Mouse (Mus musculus): ENCODE data around the gene Gch1.

The Gch1 gene

GRCm38 (mm10) chr14:47206601-47207000 lies 17.4 kb upstream of the Gch1 start:
- in situ Hi-C loops (cut with MseI, MboI), result no loop called here

GRCm38 (mm10) chr14:47205270-47205972 lies 16.2 kb upstream of the Gch1 start:
- in situ Hi-C loops (cut with MseI, MboI), result no loop called here

GRCm38 (mm10) chr14:47197340-47197739 lies 8.1 kb upstream of the Gch1 start:
- in situ Hi-C loops (cut with MseI, MboI), result no loop called here

GRCm38 (mm10) chr14:47196711-47197110 lies 7.5 kb upstream of the Gch1 start:
- in situ Hi-C loops (cut with MseI, MboI), result no loop called here

GRCm38 (mm10) chr14:47194096-47194495 lies 4.9 kb upstream of the Gch1 start:
- in situ Hi-C loops (cut with MseI, MboI), result no loop called here

GRCm38 (mm10) chr14:47193506-47193905 lies 4.3 kb upstream of the Gch1 start:
- in situ Hi-C loops (cut with MseI, MboI), result no loop called here

- in situ Hi-C loops (cut with MseI, MboI), result no loop called here
Observed at GRCm38 (mm10) chr14:47191861-47192260, 2.6 kb upstream of the Gch1 start.

- in situ Hi-C loops (cut with MseI, MboI), result no loop called here
Observed at GRCm38 (mm10) chr14:47190626-47191025, 1.4 kb upstream of the Gch1 start.

GRCm38 (mm10) chr14:47189635-47189955 lies 382 bp upstream of the Gch1 start:
- in situ Hi-C loops (cut with MseI, MboI), result no loop called here

GRCm38 (mm10) chr14:47188475-47188847 lies 752 bp downstream of the Gch1 start:
- in situ Hi-C loops (cut with MseI, MboI), result no loop called here

GRCm38 (mm10) chr14:47187666-47188360 lies 1.4 kb downstream of the Gch1 start:
- in situ Hi-C loops (cut with MseI, MboI), result no loop called here

- in situ Hi-C loops (cut with MseI, MboI), result no loop called here
Observed at GRCm38 (mm10) chr14:47187261-47187660, 2.0 kb downstream of the Gch1 start.

- in situ Hi-C loops (cut with MseI, MboI), result no loop called here
Observed at GRCm38 (mm10) chr14:47186561-47186960, 2.7 kb downstream of the Gch1 start.

- in situ Hi-C loops (cut with MseI, MboI), result no loop called here
Observed at GRCm38 (mm10) chr14:47181497-47182290, 7.5 kb downstream of the Gch1 start.

GRCm38 (mm10) chr14:47178851-47179250 lies 10.4 kb downstream of the Gch1 start:
- in situ Hi-C loops (cut with MseI, MboI), result no loop called here

- in situ Hi-C loops (cut with MseI, MboI), result no loop called here
Observed at GRCm38 (mm10) chr14:47177846-47178414, 11.3 kb downstream of the Gch1 start.

- in situ Hi-C loops (cut with MseI, MboI), result no loop called here
Observed at GRCm38 (mm10) chr14:47176226-47176625, 13.0 kb downstream of the Gch1 start.

GRCm38 (mm10) chr14:47175136-47175535 lies 14.1 kb downstream of the Gch1 start:
- in situ Hi-C loops (cut with MseI, MboI), result no loop called here

GRCm38 (mm10) chr14:47172073-47172472 lies 17.1 kb downstream of the Gch1 start:
- in situ Hi-C loops (cut with MseI, MboI), result no loop called here

GRCm38 (mm10) chr14:47170499-47171109 lies 18.6 kb downstream of the Gch1 start:
- in situ Hi-C loops (cut with MseI, MboI), result no loop called here

GRCm38 (mm10) chr14:47169677-47170410 lies 19.4 kb downstream of the Gch1 start:
- in situ Hi-C loops (cut with MseI, MboI), result no loop called here

Data from mouse trophoblast stem cell (cell line).